Mouse (Mus musculus): ENCODE data around the gene Siglece.

DNA sequence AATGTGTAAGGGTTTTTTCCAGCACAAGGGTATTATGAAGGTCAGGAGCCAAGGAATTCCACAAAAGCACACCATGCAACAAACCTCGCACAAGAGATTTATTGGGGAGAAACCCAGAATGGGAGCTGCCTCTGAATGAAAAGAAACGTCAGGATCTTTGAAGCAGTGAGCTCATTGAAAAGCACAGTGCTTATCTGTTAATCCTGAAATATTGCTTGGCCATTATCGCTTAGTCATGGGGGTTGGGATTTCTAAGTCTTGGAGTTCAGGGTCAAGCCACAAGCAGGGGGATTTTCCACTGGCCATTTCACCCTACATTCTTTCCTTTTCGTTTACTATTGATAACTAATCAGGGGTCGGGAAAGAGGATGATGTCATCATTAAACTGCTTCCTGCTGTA, 58.1 kb downstream of the Siglece start:
- TF ChIP-seq CTCF (IDR thresholded peaks at IDR 0.05; ENCODE audit: control insufficient read depth, insufficient read depth, low read length) (no peak), POLR2A (IDR thresholded peaks at IDR 0.05; ENCODE audit: borderline replicate concordance, control insufficient read depth, low read depth, low read length) (no peak)
